ENCODE assay signal across 8 mouse cellular contexts in genomic region chr9:102834742-102835591, GRCm38 (mm10). TPM values are rescaled to one million over a fixed set of nuclear protein-coding genes. Genes with fewer than 3 reads are reported as not detected.
DNase-seq lines count a peak whose midpoint lies in the region; ATAC-seq lines count a peak whose summit lies in the region.

Gene Ryk, plus strand, starts transcription at chr9:102834917.

- peak within 1 kb of the TSS; percentile 90 for H3K4me3 ChIP-seq in hindbrain, embryonic 12.5 days

- peak within 1 kb of the TSS; percentile 96 for H3K9ac ChIP-seq in hindbrain, embryonic 12.5 days

- peak; percentile 87 for DNase-seq in ZHBTc4 (ENCODE audit: low read depth, low spot score)
- DNase-seq in cerebellum, postnatal 10 days: peak; percentile 89 to 92
- DNase-seq in frontal cortex, postnatal 25 days (ENCODE audit: low spot score in 2 of 2): peak; percentile 56 to 60
- peak; percentile 64 to 69 for DNase-seq in layer of hippocampus, postnatal 25 days (ENCODE audit: extremely low spot score in 1 of 2, low spot score in 1 of 2)
- DNase-seq in lung, postnatal 10 days: peak; percentile 81
- peak; percentile 85 for DNase-seq in right cerebral cortex, adult 18-20 months
- peak; percentile 62 to 68 for DNase-seq in urinary bladder, postnatal 36 days (ENCODE audit: low spot score in 2 of 2)

- H3K27ac ChIP-seq in hindbrain, embryonic 12.5 days: peak within 1 kb of the TSS; percentile 94

- 0 out of 2 replicates have a peak, but pooled peaks cover 4% of the 10 kb centered on the region for H3K27me3 ChIP-seq in hindbrain, embryonic 12.5 days

- WGBS in hindbrain, embryonic 12.5 days: under 1% methylated on average over 55 of the region's 119 CpGs

- H3K36me3 ChIP-seq in hindbrain, embryonic 12.5 days: no peaks in the 10 kb centered on the region

- peak within 1 kb of the TSS; percentile 70 for H3K4me2 ChIP-seq in hindbrain, embryonic 12.5 days (replicated peaks)

- H3K9me3 ChIP-seq in hindbrain, embryonic 12.5 days (replicated peaks): no peaks in the 10 kb centered on the region

- ATAC-seq in hindbrain, embryonic 12.5 days (ENCODE audit: low FRiP score): peak; percentile 84

- peaks cover 24% of the 10 kb centered on the region for H3K4me1 ChIP-seq in hindbrain, embryonic 12.5 days

RNA-seq across cellular contexts. Expression of gene Ryk, which starts in this region (rescaled TPM):
- polyA plus RNA-seq in hindbrain, embryonic 12.5 days (2016; fragmentation: Nextera tagmentation; extraction: Ambion mirVana): 18.2 and 18.3 TPM in 2 replicates
- 10 to 100 TPM; 37.1 to 44.4 TPM for total RNA-seq in layer of hippocampus, postnatal 25 days (2021)

Comparison
In these comparisons a context has a peak if more than half of its experiments do, and no peak if none do; other contexts are left out.
1. Peak in every context shown above with its lines: DNase-seq, ATAC-seq, H3K4me3 ChIP-seq and H3K27ac ChIP-seq.